Mouse (Mus musculus) brain, embryonic 14.5 days (tissue): Measurements from ENCODE around the gene St14. TPM values are rescaled to one million over a fixed set of nuclear protein-coding genes. Genes with fewer than 3 reads are reported as not detected.
"Not testable (repeated sequence)": the region's sequence is repeated elsewhere in the genome, so short reads cannot be mapped to it uniquely, and the experiment has no call there.

Experiments
- DNase-seq: peaks from one replicate; pipeline ENCODE4 v3.0.0-alpha.2; 2011; ENCODE audit warnings: low read depth
- CTCF ChIP-seq: fragments of 200-500 bp; IDR thresholded peaks from 2 replicates; pipeline ENCODE4 v1.5.1; 2012; ENCODE audit warnings: inconsistent platforms, mild to moderate bottlenecking, moderate library complexity, borderline replicate concordance; ENCODE audit not compliant: insufficient read depth, insufficient read length; ENCODE audit errors: extremely low read depth
- POLR2A ChIP-seq: fragments of 200-500 bp; IDR thresholded peaks from 2 replicates; pipeline ENCODE4 v1.6.1; 2012; ENCODE audit warnings: mild to moderate bottlenecking, inconsistent platforms, borderline replicate concordance; ENCODE audit not compliant: poor library complexity, insufficient read depth, insufficient read length, severe bottlenecking; ENCODE audit errors: extremely low read depth
- polyA plus RNA-seq: library from polyadenylated mRNA; depleted of rRNA; stranded (reverse); fragments of >200 nt; gene quantifications from 2 replicates; pipeline ENCODE4 v1.2.3, GENCODE M21; 2012; rRNA removed

St14 gene
- polyA plus RNA-seq, 1 experiment: 1.7 TPM

GRCm38 (mm10) chr9:31070706-31071105, 60.9 kb downstream of the St14 start:
- TF ChIP-seq POLR2A: no peak
- TF ChIP-seq CTCF: no peak

GRCm38 (mm10) chr9:31058723-31059122, 72.9 kb downstream of the St14 start:
- no peak for DNase-seq
- TF ChIP-seq POLR2A (no peak), CTCF (no peak)

More at GRCm38 (mm10) chr9:31070706-31071105, 60.9 kb downstream of the St14 start:
- no peak for DNase-seq

GRCm38 (mm10) chr9:31051509-31051908, 80.1 kb downstream of the St14 start:
- DNase-seq: not testable (repeated sequence)

- TF ChIP-seq CTCF: no peak
- no peak for TF ChIP-seq POLR2A
- no peak for DNase-seq
Observed at GRCm38 (mm10) chr9:31050208-31050607, 81.4 kb downstream of the St14 start.

Other genes with a start within 250 kb of the St14 start
- gene Adamts15, start 209.4 kb downstream of the St14 start, polyA plus RNA-seq: 3.6 and 6.2 TPM in 2 replicates
- 1.0 and 1.6 TPM in 2 replicates for gene Adamts8, start 189.3 kb downstream of the St14 start, polyA plus RNA-seq
- 6.1 and 8.5 TPM in 2 replicates for gene Zbtb44, start 101.2 kb downstream of the St14 start, polyA plus RNA-seq
- 307 and 363 TPM in 2 replicates for gene Aplp2, start 80.0 kb upstream of the St14 start, polyA plus RNA-seq
- gene Prdm10, start 148.7 kb upstream of the St14 start, polyA plus RNA-seq: 30.2 and 30.6 TPM in 2 replicates